Mouse (Mus musculus): ENCODE data around the gene Ptafr.
"Not testable (repeated sequence)": the region's sequence is repeated elsewhere in the genome, so short reads cannot be mapped to it uniquely, and the experiment has no call there.

Ptafr gene

DNA sequence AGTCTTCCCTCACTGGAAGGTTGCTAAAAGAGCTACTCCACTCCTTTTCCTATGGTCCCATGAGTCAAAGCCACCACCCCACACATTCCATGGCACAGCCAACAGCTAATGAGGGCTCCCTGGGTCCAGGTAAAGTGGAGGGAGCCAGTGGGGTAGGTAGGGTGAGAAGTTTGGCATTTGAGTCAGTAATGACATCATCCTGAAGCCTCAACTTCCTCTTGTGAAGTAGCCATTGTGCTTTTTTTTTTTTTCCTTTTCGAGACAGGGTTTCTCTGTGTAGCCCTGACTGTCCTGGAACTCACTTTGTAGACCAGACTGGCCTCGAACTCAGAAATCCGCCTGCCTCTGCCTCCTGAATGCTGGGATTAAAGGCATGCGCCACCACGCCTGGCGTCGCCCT lies 8.3 kb upstream of the Ptafr start:
- not testable (repeated sequence) for DNase-seq (ENCODE audit: low spot score)

DNA sequence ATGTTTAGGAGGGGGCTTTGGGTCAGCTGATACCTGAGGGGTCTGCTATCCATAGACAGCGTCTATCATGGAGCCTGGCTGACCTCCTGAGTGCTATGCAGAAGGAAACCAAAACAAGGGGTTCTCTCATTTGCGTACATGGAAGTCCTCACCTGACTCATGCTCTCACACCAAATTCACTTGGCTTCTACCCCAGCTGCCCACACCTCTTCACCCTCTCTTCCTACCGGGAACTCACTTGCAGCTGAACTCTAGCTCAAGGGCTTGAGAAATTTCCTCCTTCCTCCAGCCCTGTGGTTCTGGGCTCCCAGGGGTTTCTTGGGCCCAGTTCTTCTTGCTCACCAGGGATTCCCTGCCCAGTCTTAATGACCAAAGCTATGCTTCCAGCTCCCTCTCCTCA lies 606 bp upstream of the Ptafr start:
- DNase-seq (ENCODE audit: low spot score), result no peak

DNA sequence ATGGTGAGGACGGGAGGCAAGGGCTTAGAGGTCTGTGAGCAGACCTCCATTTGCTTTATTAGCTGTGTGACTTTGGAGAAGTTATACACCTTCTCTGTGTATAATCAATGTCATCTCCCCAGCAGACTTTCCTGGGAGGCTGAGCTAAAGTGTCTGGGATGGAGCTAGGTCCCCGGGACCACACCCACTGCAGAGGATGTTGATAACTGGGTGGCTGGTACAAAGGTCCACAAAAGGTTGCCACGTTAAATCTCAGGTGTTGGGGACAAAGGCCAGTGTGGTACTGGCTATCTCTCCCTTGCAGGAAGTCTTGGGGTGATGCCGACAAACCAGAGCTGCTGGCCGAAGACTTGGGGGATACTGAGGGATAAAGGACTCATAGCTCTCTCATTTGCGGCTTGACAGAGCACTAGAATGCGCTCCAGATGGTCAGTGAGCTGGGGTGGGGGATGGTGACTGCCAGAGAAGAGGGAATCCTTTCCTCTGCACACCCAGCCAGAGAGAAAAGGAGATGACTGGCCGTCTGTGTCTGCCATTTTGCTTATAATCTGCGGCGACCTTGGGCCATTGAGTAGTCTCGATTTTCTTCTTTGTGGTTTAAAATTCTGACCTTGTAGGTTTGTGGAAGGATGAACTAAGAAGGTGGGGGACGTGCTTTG lies 1.4 kb downstream of the Ptafr start:
- DNase-seq (ENCODE audit: low spot score), result no peak

DNA sequence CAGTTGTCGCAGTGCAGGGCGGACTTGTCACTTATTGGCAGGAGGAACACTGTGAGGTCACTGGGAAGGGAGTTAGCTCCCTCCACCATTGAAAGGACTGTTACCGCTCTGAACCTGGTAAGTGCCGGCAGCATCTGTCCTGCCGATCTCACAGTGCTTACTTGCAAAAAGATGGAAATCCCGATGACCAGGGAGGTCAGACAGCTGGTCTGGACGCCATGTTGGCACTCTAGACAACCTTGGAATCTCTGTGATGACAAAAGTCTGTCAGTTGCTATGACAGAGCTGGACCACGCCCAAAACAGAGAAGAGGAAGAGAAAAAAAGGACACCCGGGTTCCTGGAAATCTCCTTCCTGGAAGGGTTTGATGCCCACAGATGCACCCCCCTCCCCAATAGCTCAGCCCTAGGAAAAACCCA lies 3.5 kb downstream of the Ptafr start:
- DNase-seq (ENCODE audit: low spot score), result peak; percentile 21

DNA sequence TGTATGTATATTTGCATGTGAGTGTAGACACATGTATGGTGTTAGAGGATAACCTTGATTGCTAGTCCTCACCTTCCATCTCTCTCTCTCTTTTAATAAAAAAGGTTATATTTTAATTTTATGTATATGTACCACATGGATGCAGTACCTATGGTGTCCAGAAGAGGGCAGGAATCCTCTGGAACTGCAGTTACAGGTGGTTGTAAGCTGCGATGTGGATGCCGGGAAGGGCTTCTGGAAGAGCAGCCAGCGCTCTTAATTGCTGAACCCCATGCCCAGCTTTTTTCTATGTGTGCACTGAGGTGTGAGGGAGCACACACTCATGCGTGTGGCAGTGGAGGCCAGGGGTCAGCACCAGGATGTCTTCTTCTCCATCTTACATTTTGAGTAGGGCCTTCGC lies 5.2 kb downstream of the Ptafr start:
- DNase-seq (ENCODE audit: low spot score), result no peak

DNA sequence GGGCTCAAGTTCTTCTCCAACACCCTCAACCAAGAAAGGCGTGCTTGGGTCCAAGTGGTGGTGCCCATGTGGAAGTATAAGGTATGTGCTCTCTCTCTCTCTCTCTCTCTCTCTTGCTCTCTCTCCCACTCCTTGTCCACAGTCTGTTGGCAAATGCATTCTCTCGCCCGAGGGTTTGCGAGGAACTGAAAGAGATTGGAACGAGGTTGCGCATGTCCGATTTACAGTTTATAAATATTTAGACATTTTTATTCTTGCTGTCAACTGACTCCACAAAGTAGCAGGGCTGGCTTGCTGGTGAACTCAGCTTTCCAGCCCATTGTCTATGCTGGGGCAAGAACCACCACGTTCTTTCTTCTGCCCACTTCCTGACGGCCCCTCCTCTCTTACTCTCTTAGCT lies 7.3 kb downstream of the Ptafr start:
- DNase-seq (ENCODE audit: low spot score), result no peak

DNA sequence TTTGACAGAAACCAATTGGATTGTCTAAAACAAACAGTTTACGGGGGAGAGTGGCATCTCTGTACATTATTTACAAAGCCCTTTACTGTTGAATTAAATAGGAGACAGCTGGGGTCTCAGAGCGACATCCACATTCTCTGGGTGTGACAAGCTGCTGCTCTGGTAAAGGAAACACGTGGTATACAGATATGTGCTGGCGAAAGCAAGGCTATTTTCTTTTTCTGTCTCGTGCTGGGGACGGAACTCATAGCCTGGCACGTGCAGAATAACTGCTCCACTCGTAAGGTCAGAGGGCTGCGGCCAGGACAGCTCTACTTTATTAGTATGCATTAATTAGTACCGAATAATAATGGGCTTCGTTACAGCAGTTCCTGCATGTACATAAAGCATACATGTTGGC lies 9.5 kb downstream of the Ptafr start:
- DNase-seq (ENCODE audit: low spot score), result peak; percentile 22

DNA sequence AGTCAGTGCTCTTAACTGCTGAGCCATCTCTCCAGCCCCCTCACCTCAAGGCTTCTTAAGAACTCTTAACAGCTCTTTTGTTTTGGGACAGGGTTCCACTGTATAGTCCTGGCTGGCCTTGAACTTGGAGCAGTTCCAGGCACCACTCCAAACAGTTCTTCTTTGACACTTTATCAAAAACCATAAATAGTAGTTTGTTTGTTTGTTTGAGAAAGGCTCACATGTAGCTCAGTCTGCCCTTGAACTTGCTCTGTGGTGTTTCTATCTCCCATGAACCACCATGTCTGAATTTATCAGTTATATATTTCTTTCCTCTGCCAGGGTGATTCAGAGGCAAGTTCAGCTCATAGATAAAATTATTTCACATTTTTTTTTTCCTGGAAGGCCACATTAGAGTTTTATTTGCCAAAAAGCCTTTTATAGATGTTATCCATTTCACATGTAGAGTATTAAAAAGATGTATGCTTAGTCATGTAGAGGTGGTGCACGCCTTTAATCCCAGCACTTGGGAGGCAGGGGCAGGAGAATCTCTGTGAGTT lies 11.0 kb downstream of the Ptafr start:
- DNase-seq (ENCODE audit: low spot score), result no peak

DNA sequence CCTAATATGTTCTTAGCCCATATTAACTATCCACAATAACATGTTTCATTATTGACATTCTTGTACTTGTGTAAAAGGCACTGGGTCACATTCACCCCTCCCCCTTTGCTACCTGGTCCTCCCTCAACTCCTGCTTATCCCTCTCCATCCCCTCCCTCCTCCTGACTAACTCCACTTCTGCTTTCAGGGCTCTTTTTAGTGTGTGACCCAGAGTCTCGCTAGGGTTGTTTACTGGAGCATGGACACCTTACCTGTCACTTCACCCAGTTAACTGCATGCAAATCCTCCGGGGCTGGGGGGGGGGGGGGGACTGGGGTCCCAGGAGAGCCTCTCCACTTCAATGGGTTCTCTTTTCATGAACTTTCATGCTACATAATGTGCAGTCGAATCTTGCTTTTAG lies 19.9 kb downstream of the Ptafr start:
- DNase-seq (ENCODE audit: low spot score), result no peak

DNA sequence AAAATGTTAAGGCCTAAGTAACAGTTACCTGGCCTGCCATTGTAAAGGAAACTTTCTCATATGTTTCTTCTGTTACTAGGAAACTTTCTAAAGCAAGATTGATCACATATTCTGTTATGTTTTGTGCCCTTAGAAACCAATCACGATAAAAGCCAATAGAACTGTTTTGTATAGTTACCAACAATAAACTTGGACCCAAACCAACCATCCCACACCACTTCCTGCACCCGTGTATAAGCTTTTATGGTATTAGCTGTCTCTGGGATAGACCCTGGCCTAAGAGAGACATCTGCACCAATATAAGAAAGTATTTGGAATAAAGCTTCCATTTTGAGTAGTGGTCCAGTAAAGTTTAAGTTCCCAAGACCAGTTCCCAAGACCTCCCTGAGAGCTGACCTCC lies 21.1 kb downstream of the Ptafr start:
- no peak for DNase-seq (ENCODE audit: low spot score)

DNA sequence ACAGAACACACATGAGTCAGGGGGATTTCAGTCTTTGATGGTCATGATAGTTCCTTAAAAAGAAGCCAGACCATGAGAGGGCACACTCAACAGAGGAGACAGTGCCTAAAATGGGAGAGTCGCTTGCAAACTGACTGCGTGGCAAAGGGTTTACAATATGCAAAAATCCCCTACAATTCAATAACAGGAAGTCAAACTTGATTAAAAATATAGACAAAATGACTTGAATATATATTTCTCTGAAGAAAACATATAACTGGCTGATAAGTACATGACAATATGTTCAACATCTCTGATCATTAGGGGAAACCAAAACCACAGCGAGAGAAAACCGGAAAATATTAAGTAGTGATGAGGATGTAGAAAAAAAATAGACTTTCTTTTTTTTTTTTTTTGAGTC lies 22.4 kb downstream of the Ptafr start:
- DNase-seq (ENCODE audit: low spot score), result no peak

DNA sequence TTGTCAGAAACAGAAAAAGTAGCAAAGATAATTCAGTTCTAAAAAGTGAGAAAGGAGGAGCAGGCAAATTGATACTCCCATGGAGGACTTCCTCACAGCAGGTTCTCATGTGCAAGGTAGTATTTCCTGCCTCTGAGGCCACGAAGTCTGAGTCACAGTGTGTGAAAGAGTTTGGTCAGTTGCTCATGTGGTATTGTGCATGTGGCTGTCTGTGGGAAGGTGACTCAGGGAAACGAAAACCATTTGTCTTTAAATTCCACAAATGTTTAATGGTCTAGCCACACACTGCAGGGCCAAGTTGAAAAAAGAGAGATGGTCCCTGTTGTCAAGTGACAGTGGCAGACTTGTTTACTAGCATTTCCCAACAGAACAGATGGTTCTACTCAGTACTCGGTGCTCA lies 24.6 kb downstream of the Ptafr start:
- no peak for DNase-seq (ENCODE audit: low spot score)

DNA sequence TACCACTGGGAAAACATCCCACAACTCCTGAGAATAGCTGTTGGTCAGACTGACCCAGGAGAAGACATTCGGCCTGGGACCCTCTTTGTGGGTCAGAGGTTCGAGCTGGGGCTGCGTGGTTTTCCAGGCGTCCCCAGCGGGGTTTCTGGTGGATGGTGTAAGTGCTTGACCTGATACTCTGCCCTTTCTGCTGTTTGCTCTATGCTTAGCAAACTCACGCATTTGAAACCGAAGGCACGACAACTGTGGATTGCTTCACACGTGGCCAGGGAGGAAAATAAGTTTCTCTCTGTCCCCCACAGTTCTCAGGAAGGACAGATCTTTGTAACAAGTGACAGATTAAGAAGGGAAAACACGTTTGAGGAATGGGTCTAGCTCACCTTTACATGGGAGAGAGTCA lies 26.8 kb downstream of the Ptafr start:
- DNase-seq (ENCODE audit: low spot score), result no peak

DNA sequence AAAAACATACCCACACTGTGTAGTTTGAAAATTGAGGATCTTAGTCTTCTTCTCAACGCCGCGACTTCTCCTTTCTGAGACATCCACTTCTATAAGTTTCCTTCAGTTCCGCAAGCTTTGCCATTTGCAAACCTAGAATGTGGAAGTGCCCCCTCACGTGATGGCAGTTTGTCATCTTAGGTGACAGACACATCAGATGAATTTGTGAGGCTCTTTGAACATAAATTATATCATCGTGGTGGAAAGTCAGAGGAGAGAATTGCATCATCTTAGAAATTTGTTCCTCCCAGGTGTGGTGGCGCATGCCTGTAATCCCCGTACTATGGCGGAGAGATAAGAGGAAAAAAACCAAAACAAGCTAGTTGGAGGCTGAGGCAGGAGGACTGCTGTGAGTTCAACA lies 29.1 kb downstream of the Ptafr start:
- DNase-seq (ENCODE audit: low spot score), result peak; percentile 38

DNA sequence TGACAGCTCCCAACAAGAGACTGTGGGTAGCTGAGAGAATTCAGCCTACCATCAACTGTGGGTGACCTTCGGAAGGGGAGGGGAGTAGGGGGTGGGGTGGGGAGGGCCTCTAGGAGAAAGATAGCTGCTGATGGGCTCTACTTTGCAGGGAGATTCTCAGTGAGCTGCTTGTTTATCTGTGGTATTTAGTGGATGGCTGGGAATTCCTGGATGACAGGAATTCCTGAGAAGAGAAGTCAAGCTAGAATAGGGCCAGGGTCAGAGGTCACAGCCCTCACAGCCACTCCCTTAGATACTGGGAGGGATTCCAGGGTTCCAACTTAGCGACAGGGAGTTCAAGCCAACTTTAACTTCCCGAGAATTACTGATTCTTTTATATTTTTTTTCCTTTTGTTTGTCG lies 30.3 kb downstream of the Ptafr start:
- DNase-seq (ENCODE audit: low spot score), result no peak

DNA sequence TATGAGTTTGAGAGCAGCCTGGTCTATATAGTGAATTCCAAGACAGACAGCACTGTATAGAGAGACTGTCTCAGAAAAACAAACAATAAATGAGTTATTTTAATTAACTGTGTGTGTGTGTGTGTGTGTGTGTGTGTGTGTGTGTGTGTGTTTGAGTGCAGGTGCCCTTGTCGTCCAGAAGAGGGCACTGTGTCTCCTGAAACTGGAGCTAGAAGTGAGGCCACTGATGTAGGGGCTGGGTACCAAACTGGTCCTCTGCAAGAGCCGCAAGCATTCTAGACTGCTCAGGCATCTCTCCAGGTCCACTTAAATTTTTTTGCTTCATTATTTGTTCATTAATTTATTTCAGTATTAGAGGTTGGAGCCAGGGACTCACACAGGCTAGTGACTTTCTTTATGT lies 35.0 kb downstream of the Ptafr start:
- no peak for DNase-seq (ENCODE audit: low spot score)

DNA sequence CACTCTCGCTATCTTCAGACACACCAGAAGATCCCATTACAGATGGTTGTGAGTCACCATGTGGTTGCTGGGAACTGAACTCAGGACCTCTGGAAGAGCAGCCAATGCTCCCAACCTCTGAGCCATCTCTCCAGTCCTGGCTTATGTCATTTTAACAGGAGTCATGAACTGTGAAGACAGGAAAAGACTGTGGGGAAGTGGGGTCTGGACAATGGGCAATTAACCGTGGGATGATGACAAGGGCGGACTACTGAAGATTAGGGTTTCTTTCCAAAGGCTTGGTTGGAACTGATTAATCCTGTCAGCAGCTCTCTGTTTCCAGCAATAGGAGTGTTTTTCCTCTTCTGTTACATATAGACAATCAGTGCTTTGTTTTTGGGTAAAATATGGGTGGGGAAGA lies 35.9 kb downstream of the Ptafr start:
- DNase-seq (ENCODE audit: low spot score), result no peak

DNA sequence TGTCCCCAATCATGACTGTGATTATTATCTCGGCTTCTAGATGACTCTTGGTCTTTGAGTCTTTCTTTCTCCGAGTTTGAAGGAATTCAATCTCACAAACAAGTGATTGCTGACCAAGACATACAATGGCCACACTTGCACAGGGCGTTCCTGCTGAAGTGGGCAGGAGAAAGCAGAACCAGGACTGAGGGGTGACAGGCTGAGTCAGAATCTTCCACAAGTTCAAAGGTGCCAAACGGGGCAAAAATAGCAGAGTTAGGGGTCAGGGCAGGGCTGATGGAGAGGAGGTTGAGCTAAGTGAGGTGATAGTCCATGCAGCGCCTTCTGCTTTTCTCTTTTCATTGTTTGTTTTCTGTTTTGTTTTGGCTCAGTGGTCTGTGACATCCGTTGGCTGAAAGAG lies 36.6 kb downstream of the Ptafr start:
- DNase-seq (ENCODE audit: low spot score), result no peak

DNA sequence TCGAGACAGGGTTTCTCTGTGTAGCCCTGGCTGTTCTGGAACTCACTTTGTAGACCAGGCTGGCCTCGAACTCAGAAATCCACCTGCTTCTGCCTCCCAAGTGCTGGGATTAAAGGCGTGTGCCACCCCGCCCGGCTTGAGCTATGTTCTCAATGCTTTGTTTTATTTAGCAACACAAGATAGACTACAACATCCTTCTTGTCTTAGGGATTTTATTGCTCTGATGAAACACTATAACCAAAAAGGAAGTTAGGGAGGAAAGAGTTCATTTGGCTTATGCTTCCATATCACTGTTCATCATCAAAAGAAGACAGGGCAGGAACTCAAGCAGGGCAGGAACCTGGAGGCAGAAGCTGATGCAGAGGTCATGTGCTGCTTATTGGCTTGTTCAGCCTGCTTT lies 37.4 kb downstream of the Ptafr start:
- not testable (repeated sequence) for DNase-seq (ENCODE audit: low spot score)

DNA sequence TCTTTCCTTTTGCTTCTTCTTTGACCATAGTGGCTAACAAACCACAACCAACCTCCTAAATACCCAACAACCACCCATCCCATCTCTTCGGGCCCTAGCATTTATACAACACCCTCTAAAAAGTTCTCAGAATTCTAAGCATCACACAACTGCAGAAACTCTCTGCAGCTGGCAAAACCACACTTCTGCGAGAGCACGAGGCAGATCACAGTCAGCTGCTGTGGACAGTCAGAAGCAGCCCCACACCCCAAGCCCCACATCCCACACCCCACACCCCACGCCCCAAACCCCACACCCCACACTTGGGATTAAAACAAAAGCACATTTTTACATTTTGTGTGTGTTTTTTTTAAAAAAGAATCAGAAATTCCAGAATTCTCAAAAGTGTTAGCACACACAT lies 39.6 kb downstream of the Ptafr start:
- DNase-seq (ENCODE audit: low spot score), result no peak

DNA sequence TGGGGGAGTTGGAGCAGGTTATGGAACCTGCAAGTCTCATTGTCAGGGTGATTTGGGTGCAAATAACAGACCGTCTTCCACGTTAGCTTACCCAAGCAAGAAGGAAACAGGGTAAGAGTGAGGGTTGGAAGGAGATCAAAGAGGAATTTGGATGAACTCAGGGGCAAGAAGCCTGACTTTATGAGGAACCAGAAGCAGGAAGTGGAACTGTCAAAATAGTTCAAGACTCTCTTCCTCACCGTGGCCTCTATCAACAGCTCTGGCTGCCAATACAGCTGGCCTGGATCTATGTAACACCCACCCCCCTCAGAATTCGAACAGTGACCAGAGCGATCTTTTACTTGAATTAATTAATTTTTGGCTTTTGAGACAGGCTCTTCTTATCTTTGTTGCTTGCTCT lies 41.9 kb downstream of the Ptafr start:
- DNase-seq (ENCODE audit: low spot score), result peak; percentile 11

DNA sequence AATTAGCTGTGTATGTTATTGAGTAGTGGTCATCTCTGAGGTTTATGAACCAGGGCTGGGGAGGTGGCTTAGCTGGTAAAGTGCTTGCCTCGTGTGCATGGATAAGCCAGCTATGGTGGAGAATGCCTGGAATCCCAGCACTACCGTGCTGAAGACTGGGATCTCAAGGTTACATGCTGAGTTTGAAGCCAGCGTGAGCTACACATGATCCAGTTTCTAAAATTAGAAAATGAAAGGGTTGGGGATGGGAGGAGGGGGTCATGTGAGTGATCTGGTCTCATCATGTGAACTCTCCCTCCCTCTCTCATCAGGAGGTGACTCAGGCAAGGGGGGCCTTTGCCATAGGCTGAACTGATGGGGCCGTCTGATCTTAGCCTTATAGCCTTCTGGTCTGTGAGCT lies 44.3 kb downstream of the Ptafr start:
- no peak for DNase-seq (ENCODE audit: low spot score)

DNA sequence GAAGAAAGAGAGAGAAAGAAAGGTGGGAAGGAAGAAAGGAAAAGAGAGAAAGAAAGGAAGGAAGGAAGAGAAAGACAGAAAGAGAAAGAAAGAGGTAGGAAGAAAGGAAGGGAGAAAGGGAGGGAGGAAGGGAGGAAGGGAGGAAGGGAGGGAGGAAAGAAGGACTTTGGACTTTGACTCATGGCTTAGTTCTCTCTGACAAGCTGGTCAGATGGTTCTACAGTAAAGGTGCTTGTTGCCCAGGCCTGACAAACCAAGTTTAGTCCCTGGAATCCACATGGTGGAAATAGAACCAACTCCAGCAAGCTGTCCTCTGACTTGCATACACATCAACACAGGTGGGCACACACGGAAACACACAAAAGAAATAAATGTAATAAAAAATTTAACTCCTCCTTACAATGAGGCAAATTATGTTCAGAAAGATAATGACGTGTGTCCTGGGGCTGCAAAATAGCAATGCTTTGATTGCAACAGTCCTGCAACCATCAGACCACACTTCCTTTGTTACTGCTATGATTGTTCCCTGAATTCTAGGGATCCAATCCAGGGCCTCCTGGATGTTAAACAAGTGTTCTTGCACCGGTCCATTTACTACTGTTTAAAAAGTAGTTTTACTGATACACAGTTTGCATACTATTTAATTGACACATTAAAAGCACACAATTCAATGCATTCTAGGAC lies 46.6 kb downstream of the Ptafr start:
- no peak for DNase-seq (ENCODE audit: low spot score)

DNA sequence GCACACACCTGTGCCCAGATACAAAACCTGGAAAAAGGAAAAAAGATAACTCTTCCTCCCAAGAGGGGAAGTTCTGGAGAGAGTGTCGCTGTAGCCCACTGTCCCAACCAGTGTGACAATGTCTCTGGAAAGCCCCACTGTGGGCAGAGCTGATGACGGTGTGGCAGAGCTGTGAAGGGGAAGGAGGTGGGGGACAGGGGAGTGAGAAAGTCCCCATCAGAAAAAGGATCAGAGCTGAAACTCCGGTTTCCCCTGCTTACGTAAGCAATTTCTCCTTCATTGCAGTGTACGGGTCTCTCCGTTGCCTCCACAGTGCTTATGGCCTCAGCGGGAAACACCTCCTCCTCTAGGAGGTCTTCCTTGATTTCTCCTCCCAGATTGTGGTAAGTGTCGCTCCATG lies 47.5 kb downstream of the Ptafr start:
- DNase-seq (ENCODE audit: low spot score), result no peak

Measured in layer of hippocampus, adult 11-12 months (tissue).